Mouse (Mus musculus) lung, postnatal 0 days (tissue): ENCODE data around the gene Bud31.

ENCODE experiments used
- CTCF ChIP-seq: IDR thresholded peaks from 2 replicates; pipeline ENCODE4 v1.5.1; 2016; ENCODE audit warnings: antibody characterized with exemption, mild to moderate bottlenecking
- EP300 ChIP-seq: IDR thresholded peaks from 2 replicates; pipeline ENCODE4 v1.6.1; 2016; ENCODE audit warnings: antibody characterized with exemption, mild to moderate bottlenecking, control low read depth

GRCm38 (mm10) chr5:145189416-145189815 is 49.3 kb downstream of the Bud31 start:
- no peak for TF ChIP-seq CTCF
- no peak for TF ChIP-seq EP300
